Mouse (Mus musculus) skeletal muscle tissue, adult 2 months (tissue): Measurements from ENCODE around the gene Maml3.

ENCODE experiments used
- DNase-seq: peaks from one replicate; pipeline ENCODE4 v3.0.0-alpha.2; 2012; ENCODE audit warnings: low read depth, low spot score

The Maml3 gene

DNA sequence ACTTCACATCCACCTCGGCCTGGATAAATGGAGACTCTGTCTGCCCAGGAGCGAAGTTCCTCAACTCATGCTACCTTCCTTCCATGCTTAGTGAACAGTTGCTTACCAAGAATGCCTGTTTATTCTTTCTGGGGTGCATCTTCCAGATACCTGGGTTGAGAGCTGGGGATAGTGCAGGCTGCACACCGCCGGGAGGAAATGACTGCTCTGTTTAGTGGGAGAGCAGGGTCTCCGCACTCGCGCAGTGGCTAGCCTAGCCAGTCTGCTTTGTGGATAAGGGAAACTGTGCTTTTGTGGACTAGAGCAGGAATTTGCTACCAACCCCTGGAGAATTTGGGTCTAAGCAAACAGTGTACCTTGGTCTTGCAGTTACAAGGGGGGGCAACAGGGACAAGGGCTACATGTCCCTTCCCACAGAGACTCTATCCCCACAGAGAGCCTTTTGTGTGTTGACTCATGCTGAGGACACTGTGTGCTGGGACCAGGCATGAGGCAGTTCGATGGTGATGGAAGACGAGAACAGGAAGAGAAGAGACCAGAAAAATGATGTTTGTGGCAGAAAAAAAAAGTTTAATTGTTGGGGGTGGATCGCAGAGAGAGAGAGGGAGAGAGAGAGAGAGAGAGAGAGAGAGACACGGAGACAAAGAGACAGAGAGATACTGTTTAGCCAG lies 442.9 kb downstream of the Maml3 start:
- DNase-seq, result no peak

DNA sequence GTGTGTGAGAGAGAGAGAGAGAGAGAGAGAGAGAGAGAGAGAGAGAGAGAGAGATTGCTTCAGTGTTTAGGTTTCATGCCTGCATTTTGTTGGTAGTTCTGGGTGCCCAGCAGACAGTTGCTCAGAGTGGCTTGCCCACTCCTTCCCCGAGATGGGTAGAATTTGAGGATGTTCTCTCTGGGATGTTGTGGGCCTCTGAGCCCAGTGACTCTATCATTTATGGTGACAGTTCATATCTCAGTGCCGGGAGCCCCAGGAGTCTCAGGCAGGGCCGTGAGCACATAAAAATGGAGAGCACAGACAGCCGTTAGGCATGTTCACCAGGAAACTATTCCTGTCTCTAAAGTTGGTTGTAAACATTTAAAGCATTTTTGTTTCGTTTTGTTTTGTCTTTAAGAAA lies 443.5 kb downstream of the Maml3 start:
- DNase-seq, result no peak

DNA sequence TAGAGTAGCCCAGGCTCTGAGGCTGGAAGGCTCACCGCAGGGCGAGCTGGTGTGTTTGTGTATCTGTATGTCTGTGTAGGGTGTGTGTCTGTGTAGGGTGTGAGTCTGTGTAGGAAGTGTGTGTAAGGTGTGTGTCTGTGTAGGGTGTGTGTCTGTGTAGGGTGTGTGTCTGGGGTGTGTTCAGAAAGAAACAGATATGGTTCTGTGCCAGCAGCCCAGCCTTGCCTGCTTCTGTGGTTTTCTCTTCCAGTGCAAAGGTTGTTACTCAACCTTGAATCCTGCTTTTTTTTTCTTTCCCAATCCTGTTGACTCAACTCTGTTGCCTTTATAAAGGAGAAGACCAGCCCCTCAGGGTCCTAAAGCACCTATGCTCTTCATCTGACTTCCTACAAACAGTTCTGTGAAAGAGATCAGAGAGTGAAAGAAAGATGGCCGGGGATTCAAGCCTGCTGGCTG lies 444.0 kb downstream of the Maml3 start:
- no peak for DNase-seq

DNA sequence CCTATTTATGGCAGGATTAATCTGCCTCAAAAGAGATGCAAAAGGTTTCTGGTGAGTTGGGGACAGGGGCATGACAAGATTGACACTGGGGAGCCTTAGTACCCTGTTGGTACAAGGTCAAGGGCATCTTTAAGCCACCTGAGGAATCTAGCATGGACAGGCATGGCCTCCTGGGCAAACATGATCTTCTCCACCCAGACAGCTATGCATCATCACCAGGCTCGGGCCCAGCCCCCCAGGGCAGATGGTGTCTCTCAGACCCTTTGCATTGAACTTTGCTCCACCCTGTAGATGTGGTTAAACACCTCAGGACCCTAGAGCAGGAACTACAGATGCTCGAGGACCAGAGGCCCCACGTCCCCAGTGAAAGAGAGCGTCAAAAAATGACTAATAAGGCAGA lies 444.8 kb downstream of the Maml3 start, which contains the start of gene Mgst2:
Gene Mgst2 (plus strand): TSS at position 301 of the 400 bp plus-strand sequence.
- DNase-seq, result no peak

DNA sequence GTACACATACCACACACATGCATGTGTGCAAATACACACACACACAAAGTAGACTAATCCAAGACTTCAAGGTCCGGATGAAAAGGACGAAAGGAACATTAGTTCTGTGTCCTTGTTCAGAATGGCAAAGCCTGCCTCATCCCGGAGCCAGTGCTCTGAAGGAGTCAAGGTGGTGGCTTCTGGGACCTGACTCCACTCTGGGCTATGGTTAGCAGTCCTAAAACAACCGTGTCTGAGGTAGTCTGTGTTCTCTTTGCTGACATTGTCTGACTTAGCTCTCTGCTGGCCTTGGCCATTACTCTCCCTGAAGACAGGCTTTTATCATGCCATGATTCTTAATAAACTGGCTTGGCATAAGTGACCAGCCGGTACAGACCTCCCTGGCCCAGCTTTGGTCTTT lies 445.5 kb downstream of the Maml3 start:
- DNase-seq, result no peak

DNA sequence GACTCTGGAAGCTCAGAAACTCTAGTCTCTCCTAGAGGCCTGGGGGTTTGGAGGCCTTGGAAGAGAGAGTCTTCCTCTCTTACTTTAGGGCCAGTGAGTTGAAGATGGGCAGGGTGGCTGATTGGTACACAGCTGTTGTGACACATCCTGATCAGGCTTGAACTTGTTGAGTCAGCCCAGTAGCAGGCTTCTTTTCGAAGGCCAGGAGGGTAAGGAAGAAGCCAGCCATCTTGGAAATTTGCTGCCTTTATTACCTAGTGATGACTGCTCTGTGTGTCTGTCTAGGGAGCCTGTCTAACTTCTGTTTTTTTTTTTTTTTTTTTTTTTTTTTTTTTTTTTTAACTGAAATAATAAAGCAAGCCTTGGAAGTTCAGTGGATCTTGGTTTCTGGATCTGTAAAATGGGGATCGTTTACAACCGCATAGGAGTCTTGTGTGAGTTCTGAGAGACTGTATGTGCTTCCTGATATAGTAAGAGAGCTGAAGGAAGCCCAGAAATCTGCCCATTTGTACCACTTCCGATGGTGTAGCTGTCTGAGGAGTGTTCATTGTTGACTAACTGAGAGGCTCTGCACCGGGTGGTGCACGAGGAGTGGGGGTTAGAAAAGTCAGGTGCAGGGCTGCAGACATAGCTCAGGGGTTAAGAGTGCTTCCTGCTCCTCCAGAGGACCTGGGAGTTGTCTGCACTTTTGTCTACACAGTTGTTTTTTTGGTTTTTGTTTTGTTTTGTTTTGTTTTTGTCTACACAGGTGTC lies 450.4 kb downstream of the Maml3 start:
- no peak for DNase-seq

DNA sequence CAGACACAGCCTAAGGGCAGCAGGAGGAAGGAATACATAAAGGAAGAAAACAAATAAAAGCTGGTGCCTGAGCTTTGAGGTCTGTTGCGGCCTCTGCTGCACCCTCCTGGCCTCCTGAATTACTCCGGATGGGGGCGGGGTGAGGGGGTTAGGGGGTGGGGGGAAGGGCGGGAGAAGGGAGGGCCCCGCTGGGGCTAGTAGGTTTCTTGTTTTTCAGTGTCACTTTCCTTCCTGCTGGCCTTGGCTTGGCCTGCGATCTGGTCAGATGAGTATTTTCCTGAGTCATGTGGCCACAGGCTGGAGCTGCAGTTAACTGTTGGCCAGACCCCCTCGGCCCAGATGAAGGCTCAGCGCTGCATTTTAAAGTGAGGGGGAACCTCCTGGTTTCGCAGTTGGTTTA lies 452.2 kb downstream of the Maml3 start:
- DNase-seq, result peak; percentile 68

DNA sequence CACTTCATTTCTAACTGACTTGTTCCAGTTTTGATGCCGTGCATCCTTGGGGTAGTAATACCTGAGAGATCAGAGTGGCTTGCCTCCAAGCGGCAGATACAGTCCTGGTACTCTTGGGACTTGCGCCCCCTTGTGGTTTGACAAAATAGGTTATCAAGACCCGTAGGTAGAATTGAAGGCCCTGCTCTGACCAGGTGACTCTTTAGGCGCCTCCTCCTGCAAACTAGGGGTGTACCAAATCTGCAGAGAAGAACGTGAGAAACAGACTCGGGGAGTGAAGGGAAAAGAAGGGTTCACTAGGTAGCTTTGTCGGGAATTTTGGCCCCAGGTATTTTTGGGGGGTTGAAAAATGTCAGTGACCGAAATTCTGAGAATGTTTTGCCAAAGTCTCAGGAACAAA lies 452.6 kb downstream of the Maml3 start:
- peak; percentile 69 for DNase-seq

DNA sequence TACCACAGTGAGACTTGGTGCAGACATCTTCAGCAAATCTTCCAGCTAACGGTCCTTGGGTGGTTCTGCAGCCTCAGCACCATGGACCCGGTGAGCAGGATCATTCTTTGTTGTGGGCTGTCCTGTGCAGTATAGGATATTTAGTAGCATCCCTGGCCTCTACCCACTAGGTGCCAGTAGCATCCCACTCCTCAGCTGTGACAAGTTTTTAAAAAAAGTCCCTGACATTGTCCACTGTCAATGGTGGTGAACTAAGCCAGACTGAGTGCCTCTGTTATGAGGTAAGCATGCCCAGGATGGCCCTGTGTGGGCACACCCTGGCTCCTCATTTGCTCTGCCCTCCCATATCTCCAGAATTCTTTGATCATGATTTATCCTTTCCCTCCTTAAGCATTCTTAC lies 453.7 kb downstream of the Maml3 start:
- DNase-seq, result no peak

DNA sequence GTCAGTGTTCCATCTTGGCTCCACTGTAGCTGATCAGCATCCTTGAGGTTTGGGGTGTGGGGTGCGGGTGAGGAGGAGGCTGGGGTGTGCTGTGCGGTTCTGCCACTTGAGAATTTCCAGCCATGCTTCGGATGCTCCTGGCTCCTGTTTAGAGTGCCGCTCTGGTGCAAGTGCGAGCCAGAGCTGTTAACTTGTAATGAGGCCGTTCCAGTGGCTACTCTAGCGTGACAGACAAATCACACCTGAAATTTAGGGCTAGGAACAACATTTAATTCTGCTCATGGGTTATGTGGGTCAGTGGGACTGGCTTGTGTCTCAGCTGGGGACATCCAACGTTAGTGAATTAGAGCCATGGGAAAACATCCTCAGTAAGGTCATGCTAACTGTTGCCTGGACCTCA lies 454.9 kb downstream of the Maml3 start:
- DNase-seq, result no peak

DNA sequence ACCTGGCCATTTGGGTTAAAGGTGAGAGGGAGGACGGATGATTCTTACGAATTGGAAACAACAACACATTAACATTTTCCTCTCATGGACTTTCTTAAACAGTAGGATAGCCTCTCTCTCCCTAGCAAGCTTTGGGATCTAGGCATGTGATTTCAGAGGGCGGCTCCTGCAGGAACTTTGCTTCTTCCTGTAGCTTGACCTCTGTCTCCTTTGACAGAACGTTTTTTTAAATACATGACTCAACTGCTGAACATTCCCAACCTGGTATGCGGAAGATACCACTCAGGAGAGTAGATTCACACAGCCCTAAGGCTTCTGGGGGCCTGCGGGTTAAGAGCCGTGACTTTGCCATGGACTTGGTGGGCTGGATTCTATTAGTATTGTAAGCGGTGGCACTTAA lies 455.4 kb downstream of the Maml3 start:
- no peak for DNase-seq

DNA sequence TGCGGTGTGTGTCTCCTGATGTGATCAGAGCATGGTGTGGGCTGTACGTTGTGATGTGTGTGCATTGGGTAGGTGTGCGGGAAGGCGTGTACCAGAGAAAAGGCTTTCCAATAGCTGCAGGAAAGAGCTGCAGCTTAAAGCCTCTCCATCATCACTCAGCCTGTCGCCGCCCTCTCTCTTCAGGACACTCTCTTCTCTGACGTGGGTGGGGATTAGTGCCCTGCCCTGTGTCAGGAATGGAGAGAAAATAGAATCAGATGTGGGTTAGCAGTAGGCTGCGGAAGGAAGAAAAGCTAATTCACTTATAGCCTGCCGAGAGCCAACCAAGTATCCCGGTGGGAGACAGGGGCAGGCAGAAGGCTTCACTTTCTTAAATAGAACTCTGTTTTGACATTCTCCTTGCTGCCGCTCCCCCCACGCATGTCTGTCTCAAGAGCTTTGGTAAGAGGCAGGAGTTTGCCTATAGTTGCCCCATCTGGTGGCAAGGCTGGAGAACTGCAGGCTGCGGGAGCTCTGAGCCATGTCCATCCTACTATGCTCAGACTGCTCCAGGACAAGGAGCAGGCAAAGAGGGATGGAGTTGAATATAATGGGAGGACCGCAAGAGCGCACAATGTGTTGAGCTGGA lies 456.7 kb downstream of the Maml3 start:
- peak; percentile 75 for DNase-seq

DNA sequence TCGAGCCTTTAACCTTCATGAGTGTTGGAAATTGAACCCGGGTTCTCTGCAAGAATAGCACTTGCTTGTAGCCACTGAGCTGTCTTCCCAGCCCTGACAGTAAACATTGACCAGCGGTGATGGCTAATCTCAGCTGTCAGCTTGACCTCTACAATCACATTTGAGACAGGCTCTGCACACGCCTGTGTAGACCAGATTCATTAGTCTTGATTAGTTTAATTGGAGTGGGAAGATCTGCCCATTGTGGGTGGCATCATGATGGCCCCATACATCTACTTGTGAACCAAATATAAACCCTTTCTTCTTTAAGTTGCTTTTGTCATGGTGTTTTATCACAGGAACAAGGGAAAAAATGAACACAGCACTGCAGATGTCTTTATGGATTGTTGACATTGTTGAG lies 457.5 kb downstream of the Maml3 start:
- no peak for DNase-seq

DNA sequence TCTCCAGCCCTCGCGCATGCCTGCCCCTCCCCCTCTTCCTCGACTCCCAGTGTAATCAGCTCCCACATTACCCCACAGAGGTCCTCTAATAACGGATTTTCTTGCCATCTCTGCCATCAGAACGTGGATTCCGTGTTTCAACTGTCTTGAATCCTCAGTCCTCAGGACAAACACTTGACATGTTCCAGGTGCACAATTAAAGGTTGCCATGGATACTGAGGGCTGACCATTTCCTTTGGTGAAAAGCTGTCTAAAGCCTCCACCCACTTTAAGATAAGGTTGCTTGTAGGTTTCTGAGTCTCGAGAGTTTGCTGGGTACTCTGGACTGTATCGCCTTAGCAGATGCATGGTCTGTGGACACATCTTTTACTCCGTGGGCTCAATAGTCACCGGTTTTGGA lies 458.6 kb downstream of the Maml3 start:
- DNase-seq, result no peak

DNA sequence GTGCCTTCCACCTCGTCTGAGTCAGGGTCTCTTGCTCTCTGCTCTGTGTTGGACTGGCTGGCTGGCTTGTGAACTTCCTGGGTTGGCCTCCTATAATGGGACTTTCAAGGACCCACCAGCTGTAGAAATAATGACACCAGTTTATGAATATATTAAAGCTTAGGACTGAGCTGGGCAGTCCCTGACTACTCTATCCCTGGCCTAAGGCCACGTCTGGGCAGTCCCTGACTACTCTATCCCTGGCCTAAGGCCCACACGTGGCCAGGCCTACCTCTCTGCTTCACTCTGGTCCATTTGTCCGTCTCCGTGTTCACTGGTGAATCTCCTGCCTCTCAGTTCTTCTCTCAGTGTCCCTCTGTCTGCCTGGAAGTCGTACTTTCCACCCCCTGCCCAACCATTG lies 459.4 kb downstream of the Maml3 start:
- no peak for DNase-seq

DNA sequence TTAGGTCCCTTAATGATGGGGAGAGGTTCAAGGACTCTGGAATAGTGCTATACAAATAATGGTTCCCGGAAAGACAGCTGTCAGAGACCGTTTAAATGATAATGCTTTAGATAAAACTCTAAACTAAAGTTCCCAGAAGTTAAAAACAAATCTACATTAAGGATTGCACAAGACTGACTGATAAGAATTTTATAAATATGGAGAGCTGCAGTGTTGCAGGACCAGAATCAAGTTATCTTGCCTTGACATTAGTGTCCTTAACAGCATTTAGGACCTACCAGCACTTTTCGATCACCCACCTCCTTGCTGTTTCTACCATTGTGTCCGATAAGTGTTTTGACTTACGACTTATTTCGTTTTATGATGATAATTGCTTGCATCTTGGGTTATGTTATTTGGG lies 466.6 kb downstream of the Maml3 start:
- no peak for DNase-seq

DNA sequence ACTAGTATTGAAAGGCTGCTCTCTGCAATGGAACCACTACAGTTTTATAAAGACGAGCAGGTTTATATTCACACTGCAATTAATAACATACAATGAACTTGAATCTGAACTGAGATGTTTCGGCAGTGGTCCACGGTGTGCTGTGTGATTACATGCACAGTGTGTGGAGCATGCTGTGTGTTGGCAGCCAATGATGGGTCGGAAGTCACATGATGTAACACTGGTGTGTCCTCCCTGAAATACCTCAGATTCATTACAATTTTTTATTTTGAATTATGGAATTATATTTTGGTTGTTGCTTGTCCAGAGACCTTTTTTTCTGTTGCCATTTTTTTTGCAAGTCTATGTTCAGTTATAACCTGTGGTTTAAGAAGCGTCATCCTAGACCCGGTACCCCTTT lies 467.6 kb downstream of the Maml3 start:
- DNase-seq, result no peak

DNA sequence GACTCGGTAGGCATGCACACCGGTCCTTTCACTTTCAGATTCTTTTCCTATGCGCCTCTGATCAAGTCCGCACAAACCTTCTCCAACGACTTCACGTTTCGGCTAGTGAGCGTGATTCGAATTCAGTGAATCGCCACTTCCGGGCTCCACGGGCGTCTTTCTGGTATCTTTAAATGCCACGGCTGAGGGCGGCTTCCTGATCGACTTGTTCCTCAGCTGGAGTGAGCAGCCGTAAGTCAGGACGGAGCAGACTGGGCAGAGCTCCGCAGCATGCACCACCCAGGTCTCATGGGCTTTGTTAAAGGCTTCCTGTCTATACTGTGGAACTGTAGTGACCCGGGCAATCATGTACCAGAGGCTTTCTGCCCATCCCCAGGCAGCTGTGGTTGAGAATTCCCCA lies 468.2 kb downstream of the Maml3 start:
- DNase-seq, result no peak

DNA sequence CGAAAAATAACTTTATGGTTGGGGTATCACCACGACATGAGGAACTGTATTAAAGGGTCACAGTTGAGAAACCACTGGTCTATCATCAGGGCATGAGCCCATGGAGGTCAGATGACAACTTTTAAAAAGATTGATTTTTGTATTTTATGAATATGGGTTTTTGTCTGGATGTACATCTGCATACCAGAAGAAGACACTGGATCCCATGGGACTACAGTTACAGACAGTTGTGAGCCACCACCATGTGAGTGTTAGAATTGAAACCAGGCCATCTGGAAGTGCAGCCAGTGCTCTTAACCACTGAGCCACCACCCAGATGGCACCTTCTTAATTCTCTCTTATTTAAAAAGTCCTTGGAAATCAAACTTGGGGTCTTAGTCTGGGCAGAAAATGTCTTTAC lies 468.9 kb downstream of the Maml3 start:
- DNase-seq, result no peak
